Mouse (Mus musculus): Measurements from ENCODE around the gene Lhx9. TPM values are rescaled to one million over a fixed set of nuclear protein-coding genes. Genes with fewer than 3 reads are reported as not detected.

The Lhx9 gene
- polyA plus RNA-seq, 1 experiment from 2014 or later = 0.11 TPM

- Histone ChIP-seq H3K4me1 (ENCODE audit: insufficient read depth, low read depth, low read length) (peaks cover 6% of the 10 kb centered on the region; the same call in 1 of the 2 replicates), H3K27me3 (replicated peaks; ENCODE audit: insufficient read depth, low read length) (peaks cover 88% of the 10 kb centered on the region), H3K4me2 (replicated peaks; ENCODE audit: low read depth, low read length) (peak overlapping the region; percentile 50), H3K27ac (ENCODE audit: low read length) (no peak overlapping the region), H3K9ac (replicated peaks; ENCODE audit: low read depth) (no peak overlapping the region), H3K9me3 (ENCODE audit: low read length) (no peaks in the 10 kb centered on the region), H3K4me3 (ENCODE audit: low read depth, low read length) (peak overlapping the region; percentile 26; the same call in 1 of the 2 replicates), H3K36me3 (ENCODE audit: insufficient read depth, low read length) (no peaks in the 10 kb centered on the region)
- peak; percentile 36 for DNase-seq (ENCODE audit: low spot score)
- WGBS = 3% methylated on average over 54 of the region's 54 CpGs
- TF ChIP-seq CTCF (IDR thresholded peaks at IDR 0.05) (no peak), EP300 (IDR thresholded peaks at IDR 0.05) (no peak)
- ATAC-seq = peak; percentile 50; the same call in 1 of the 2 replicates
These were observed 6.9 kb downstream of the Lhx9 start for GRCm38 (mm10) chr1:138841306-138842095.

- Histone ChIP-seq H3K36me3 (ENCODE audit: insufficient read depth, low read length) (no peaks in the 10 kb centered on the region), H3K9ac (replicated peaks; ENCODE audit: low read depth) (no peak overlapping the region), H3K27me3 (replicated peaks; ENCODE audit: insufficient read depth, low read length) (peaks cover 89% of the 10 kb centered on the region), H3K9me3 (ENCODE audit: low read length) (no peaks in the 10 kb centered on the region), H3K4me1 (ENCODE audit: insufficient read depth, low read depth, low read length) (peaks cover 6% of the 10 kb centered on the region; the same call in 1 of the 2 replicates), H3K27ac (ENCODE audit: low read length) (no peak overlapping the region), H3K4me2 (replicated peaks; ENCODE audit: low read depth, low read length) (0 out of 2 replicates have a peak overlapping the region, but pooled peaks have one; percentile 50), H3K4me3 (ENCODE audit: low read depth, low read length) (no peak overlapping the region)
- DNase-seq (ENCODE audit: low spot score) = no peak
- TF ChIP-seq EP300 (IDR thresholded peaks at IDR 0.05) = no peak
- TF ChIP-seq CTCF (IDR thresholded peaks at IDR 0.05) = no peak
- WGBS = 9% methylated on average over 25 of the region's 25 CpGs
- ATAC-seq = no peak
These were observed 7.7 kb downstream of the Lhx9 start for GRCm38 (mm10) chr1:138840440-138841305.

- Histone ChIP-seq H3K9ac (replicated peaks; ENCODE audit: low read depth) (no peak overlapping the region), H3K36me3 (ENCODE audit: insufficient read depth, low read length) (no peaks in the 10 kb centered on the region), H3K4me3 (ENCODE audit: low read depth, low read length) (no peak overlapping the region), H3K4me1 (ENCODE audit: insufficient read depth, low read depth, low read length) (peaks cover 6% of the 10 kb centered on the region; the same call in 1 of the 2 replicates), H3K9me3 (ENCODE audit: low read length) (no peaks in the 10 kb centered on the region), H3K27me3 (replicated peaks; ENCODE audit: insufficient read depth, low read length) (peaks cover 87% of the 10 kb centered on the region), H3K27ac (ENCODE audit: low read length) (no peak overlapping the region), H3K4me2 (replicated peaks; ENCODE audit: low read depth, low read length) (no peak overlapping the region)
- ATAC-seq = no peak
- TF ChIP-seq EP300 (IDR thresholded peaks at IDR 0.05) (no peak), CTCF (IDR thresholded peaks at IDR 0.05) (no peak)
- WGBS = 6% methylated on average over 16 of the region's 16 CpGs
- no peak for DNase-seq (ENCODE audit: low spot score)
These were observed 8.5 kb downstream of the Lhx9 start for GRCm38 (mm10) chr1:138839809-138840430.

- no peak overlapping the region for H3K4me2 ChIP-seq (replicated peaks; ENCODE audit: low read depth, low read length)
- H3K27me3 ChIP-seq (replicated peaks; ENCODE audit: insufficient read depth, low read length) = peaks cover 81% of the 10 kb centered on the region
- H3K27ac ChIP-seq (ENCODE audit: low read length) = no peak overlapping the region
- H3K9ac ChIP-seq (replicated peaks; ENCODE audit: low read depth) = no peak overlapping the region
- H3K36me3 ChIP-seq (ENCODE audit: insufficient read depth, low read length) = no peaks in the 10 kb centered on the region
- ATAC-seq (no peak), DNase-seq (ENCODE audit: low spot score) (no peak)
- H3K4me3 ChIP-seq (ENCODE audit: low read depth, low read length) = no peak overlapping the region
- TF ChIP-seq EP300 (IDR thresholded peaks at IDR 0.05) (no peak), CTCF (IDR thresholded peaks at IDR 0.05) (no peak)
- peaks cover 6% of the 10 kb centered on the region; the same call in 1 of the 2 replicates for H3K4me1 ChIP-seq (ENCODE audit: insufficient read depth, low read depth, low read length)
- no peaks in the 10 kb centered on the region for H3K9me3 ChIP-seq (ENCODE audit: low read length)
- 27% methylated on average over 2 of the region's 2 CpGs for WGBS
These were observed 9.1 kb downstream of the Lhx9 start for GRCm38 (mm10) chr1:138839291-138839690.

- Histone ChIP-seq H3K4me1 (ENCODE audit: insufficient read depth, low read depth, low read length) (peaks cover 6% of the 10 kb centered on the region; the same call in 1 of the 2 replicates), H3K4me2 (replicated peaks; ENCODE audit: low read depth, low read length) (no peak overlapping the region), H3K9me3 (ENCODE audit: low read length) (no peaks in the 10 kb centered on the region), H3K36me3 (ENCODE audit: insufficient read depth, low read length) (no peaks in the 10 kb centered on the region), H3K4me3 (ENCODE audit: low read depth, low read length) (no peak overlapping the region), H3K27me3 (replicated peaks; ENCODE audit: insufficient read depth, low read length) (peaks cover 72% of the 10 kb centered on the region), H3K27ac (ENCODE audit: low read length) (no peak overlapping the region), H3K9ac (replicated peaks; ENCODE audit: low read depth) (no peak overlapping the region)
- ATAC-seq = no peak
- 16% methylated on average over 27 of the region's 27 CpGs for WGBS
- no peak for DNase-seq (ENCODE audit: low spot score)
- TF ChIP-seq EP300 (IDR thresholded peaks at IDR 0.05) (no peak), CTCF (IDR thresholded peaks at IDR 0.05) (no peak)
These were observed 10.3 kb downstream of the Lhx9 start for GRCm38 (mm10) chr1:138837786-138838743.

All from lung, postnatal 0 days (tissue).